Mouse (Mus musculus) limb, embryonic 11.5 days (tissue): ENCODE measurements at regions not wholly inside any gene's neighbourhood (a gene's known extent, or its start where the extent isn't known, plus 50 kb on each side); places are given as distances from the start of the nearest gene placed in this dataset.

Experiments used
- ATAC-seq: fragments of 200-750 bp; cut with Nextera tagmentation; 2 replicates; pipeline ENCODE4 v1.8.0; 2017; ENCODE audit warnings: low read depth; ENCODE audit not compliant: insufficient number of reproducible peaks, low FRiP score, low TSS enrichment
- DNase-seq: peaks from one replicate; pipeline ENCODE4 v3.0.0-alpha.2; 2015; ENCODE audit warnings: low spot score
- H3K27ac ChIP-seq: fragments of 300-500 bp; sonication (generic); replicated peaks from 2 replicates; pipeline ENCODE4 v1.5.1; 2014; ENCODE audit warnings: low read depth, mild to moderate bottlenecking, low read length
- H3K27me3 ChIP-seq: fragments of 300-500 bp; sonication (generic); 2 replicates; pipeline ENCODE4 v1.6.1; 2014; ENCODE audit warnings: mild to moderate bottlenecking, low read length, mixed read lengths; ENCODE audit not compliant: control insufficient read depth, insufficient read depth
- H3K36me3 ChIP-seq: fragments of 300-500 bp; sonication (generic); 2 replicates; pipeline ENCODE4 v1.6.1; 2014; ENCODE audit warnings: mild to moderate bottlenecking, low read length, moderate library complexity, mixed read lengths; ENCODE audit not compliant: control insufficient read depth, insufficient read depth
- H3K4me1 ChIP-seq: fragments of 300-500 bp; sonication (generic); 2 replicates; pipeline ENCODE4 v1.6.1; 2014; ENCODE audit warnings: low read length, mixed read lengths; ENCODE audit not compliant: control insufficient read depth, insufficient read depth
- H3K4me2 ChIP-seq: fragments of 300-500 bp; sonication (generic); 2 replicates; pipeline ENCODE4 v1.6.1; 2014; ENCODE audit warnings: low read depth, mild to moderate bottlenecking, moderate library complexity; ENCODE audit not compliant: severe bottlenecking
- H3K4me3 ChIP-seq: fragments of 300-500 bp; sonication (generic); 2 replicates; pipeline ENCODE4 v1.5.1; 2014; ENCODE audit warnings: low read depth, low read length
- H3K9ac ChIP-seq: fragments of 300-500 bp; sonication (generic); 2 replicates; pipeline ENCODE4 v1.6.1; 2014; ENCODE audit warnings: mild to moderate bottlenecking, low read length
- H3K9me3 ChIP-seq: fragments of 300-500 bp; sonication (generic); 2 replicates; pipeline ENCODE4 v1.6.1; 2016; ENCODE audit warnings: low read length; ENCODE audit not compliant: control insufficient read depth
- WGBS: fragments of 180-500 bp; shearing (Covaris S2); extraction: QIAGEN DNeasy Blood & Tissue Kit; methylation state at CpG from one replicate; pipeline ENCODE4 v1.1.7; 2014; 5-methylcytosine and 5-hydroxymethylcytosine counted together

- no peaks in the 10 kb centered on the region for H3K36me3 ChIP-seq
- no peaks in the 10 kb centered on the region for H3K27me3 ChIP-seq
- no peak for ATAC-seq
- no peak overlapping the region for H3K27ac ChIP-seq
- no peaks in the 10 kb centered on the region for H3K9me3 ChIP-seq
- H3K4me3 ChIP-seq: no peak overlapping the region
- no peak overlapping the region for H3K9ac ChIP-seq
- H3K4me2 ChIP-seq: no peak overlapping the region
- no peak for DNase-seq
- H3K4me1 ChIP-seq: 0 out of 2 replicates have a peak, but pooled peaks cover 3% of the 10 kb centered on the region
These were observed 256.4 kb downstream of the Sema3d start for GRCm38 (mm10) chr5:12639549-12639948.

DNA sequence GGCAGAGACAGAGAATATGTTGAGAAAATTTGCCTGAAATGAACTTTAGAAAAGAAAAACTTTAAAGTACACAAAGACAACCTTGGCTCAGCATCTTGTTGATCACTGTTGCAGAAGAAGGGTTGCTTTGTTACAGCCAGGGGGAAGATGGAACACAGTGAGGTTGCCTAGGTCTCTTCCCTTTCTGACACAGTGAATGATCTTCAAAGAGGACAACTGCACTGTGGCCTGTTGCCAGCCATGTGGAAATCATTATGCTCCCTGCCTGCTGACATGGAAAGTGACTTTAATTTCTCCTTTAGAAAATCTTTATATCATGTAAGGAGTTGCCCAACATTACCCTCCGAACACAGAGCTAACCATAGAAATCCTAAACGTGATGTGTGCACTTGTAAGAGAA lies 263.1 kb downstream of the Sema3d start:
- Histone ChIP-seq H3K4me3 (no peak overlapping the region), H3K4me1 (no peaks in the 10 kb centered on the region), H3K27ac (no peak overlapping the region), H3K9ac (no peak overlapping the region), H3K9me3 (no peaks in the 10 kb centered on the region), H3K27me3 (no peaks in the 10 kb centered on the region), H3K36me3 (no peaks in the 10 kb centered on the region), H3K4me2 (no peak overlapping the region)
- DNase-seq (no peak), ATAC-seq (no peak)
- 43% methylated on average over 2 of the region's 2 CpGs for WGBS

GRCm38 (mm10) chr5:12673666-12674065 lies 290.5 kb downstream of the Sema3d start:
- 0 out of 2 replicates have a peak, but pooled peaks cover 3% of the 10 kb centered on the region for H3K4me1 ChIP-seq
- H3K36me3 ChIP-seq: no peaks in the 10 kb centered on the region
- no peak overlapping the region for H3K4me2 ChIP-seq
- no peak overlapping the region for H3K9ac ChIP-seq
- H3K4me3 ChIP-seq: no peak overlapping the region
- no peaks in the 10 kb centered on the region for H3K27me3 ChIP-seq
- no peaks in the 10 kb centered on the region for H3K9me3 ChIP-seq
- WGBS: 73% methylated on average over 2 of the region's 2 CpGs
- no peak for ATAC-seq
- DNase-seq: no peak
- no peak overlapping the region for H3K27ac ChIP-seq

GRCm38 (mm10) chr5:12674134-12674533 lies 290.9 kb downstream of the Sema3d start:
- Histone ChIP-seq H3K9me3 (no peaks in the 10 kb centered on the region), H3K27me3 (no peaks in the 10 kb centered on the region), H3K36me3 (no peaks in the 10 kb centered on the region), H3K4me2 (no peak overlapping the region), H3K27ac (no peak overlapping the region), H3K4me3 (no peak overlapping the region), H3K9ac (no peak overlapping the region), H3K4me1 (0 out of 2 replicates have a peak, but pooled peaks cover 3% of the 10 kb centered on the region)
- 81% methylated on average over 4 of the region's 4 CpGs for WGBS
- no peak for ATAC-seq
- DNase-seq: no peak

GRCm38 (mm10) chr5:12676712-12677111 lies 293.5 kb downstream of the Sema3d start:
- Histone ChIP-seq H3K9ac (no peak overlapping the region), H3K4me3 (no peak overlapping the region), H3K4me2 (no peak overlapping the region), H3K36me3 (no peaks in the 10 kb centered on the region), H3K27ac (no peak overlapping the region), H3K9me3 (no peaks in the 10 kb centered on the region), H3K4me1 (0 out of 2 replicates have a peak, but pooled peaks cover 3% of the 10 kb centered on the region), H3K27me3 (no peaks in the 10 kb centered on the region)
- peak; percentile 77; the same call in 1 of the 2 replicates for ATAC-seq
- peak; percentile 40 for DNase-seq
- 18% methylated on average over 3 of the region's 3 CpGs for WGBS

GRCm38 (mm10) chr5:12714894-12715293 lies 331.7 kb downstream of the Sema3d start:
- no peak for ATAC-seq
- no peak overlapping the region for H3K9ac ChIP-seq
- H3K27me3 ChIP-seq: no peaks in the 10 kb centered on the region
- H3K4me1 ChIP-seq: no peaks in the 10 kb centered on the region
- no peak overlapping the region for H3K4me2 ChIP-seq
- no peak overlapping the region for H3K27ac ChIP-seq
- no peak overlapping the region for H3K4me3 ChIP-seq
- H3K9me3 ChIP-seq: peaks cover 6% of the 10 kb centered on the region; the same call in 1 of the 2 replicates
- DNase-seq: no peak
- H3K36me3 ChIP-seq: no peaks in the 10 kb centered on the region
- 92% methylated on average over 3 of the region's 3 CpGs for WGBS

- no peaks in the 10 kb centered on the region for H3K9me3 ChIP-seq
- no peak overlapping the region for H3K4me3 ChIP-seq
- no peaks in the 10 kb centered on the region for H3K27me3 ChIP-seq
- peak; percentile 35 for DNase-seq
- H3K9ac ChIP-seq: no peak overlapping the region
- WGBS: 22% methylated on average over 5 of the region's 5 CpGs
- ATAC-seq: no peak
- no peak overlapping the region for H3K27ac ChIP-seq
- H3K4me1 ChIP-seq: no peaks in the 10 kb centered on the region
- H3K36me3 ChIP-seq: no peaks in the 10 kb centered on the region
- H3K4me2 ChIP-seq: no peak overlapping the region
These were observed 368.3 kb downstream of the Sema3d start for GRCm38 (mm10) chr5:12751514-12751913.

GRCm38 (mm10) chr5:12759634-12760033 lies 365.6 kb upstream of the Sema3a start:
- H3K4me2 ChIP-seq: no peak overlapping the region
- no peak overlapping the region for H3K9ac ChIP-seq
- no peaks in the 10 kb centered on the region for H3K27me3 ChIP-seq
- no peak overlapping the region for H3K4me3 ChIP-seq
- no peaks in the 10 kb centered on the region for H3K36me3 ChIP-seq
- no peaks in the 10 kb centered on the region for H3K9me3 ChIP-seq
- no peaks in the 10 kb centered on the region for H3K4me1 ChIP-seq
- H3K27ac ChIP-seq: no peak overlapping the region
- ATAC-seq (no peak), DNase-seq (no peak)

DNA sequence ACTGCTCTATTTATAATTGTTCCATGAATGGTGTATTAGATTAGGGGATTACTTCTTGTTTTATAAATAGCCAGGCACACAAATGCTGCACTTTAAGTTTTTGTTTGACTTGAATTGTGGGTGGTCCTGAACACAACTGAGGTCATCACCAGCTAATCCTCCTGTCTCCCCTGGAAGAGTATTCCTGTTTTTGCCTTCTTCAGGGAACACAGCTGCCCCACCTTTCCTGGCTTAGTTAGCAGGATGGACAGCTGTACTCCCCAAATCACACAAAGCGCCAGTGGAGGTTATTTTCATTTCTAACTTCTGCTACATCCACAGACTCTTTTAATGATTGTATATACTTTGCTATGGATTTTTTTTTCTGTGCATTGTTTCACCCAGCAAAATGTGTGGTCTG lies 357.8 kb upstream of the Sema3a start:
- no peaks in the 10 kb centered on the region for H3K9me3 ChIP-seq
- no peak overlapping the region for H3K27ac ChIP-seq
- H3K4me3 ChIP-seq: no peak overlapping the region
- H3K27me3 ChIP-seq: no peaks in the 10 kb centered on the region
- WGBS: 88% methylated on average over 1 of the region's 1 CpGs
- H3K4me1 ChIP-seq: no peaks in the 10 kb centered on the region
- ATAC-seq (no peak), DNase-seq (no peak)
- H3K36me3 ChIP-seq: no peaks in the 10 kb centered on the region
- H3K9ac ChIP-seq: no peak overlapping the region
- H3K4me2 ChIP-seq: no peak overlapping the region
